Mouse (Mus musculus) heart, postnatal 0 days (tissue): ENCODE measurements around the gene AI661453.

ENCODE experiments used
- CTCF ChIP-seq: IDR thresholded peaks from 2 replicates; pipeline ENCODE4 v1.5.1; 2016; ENCODE audit warnings: antibody characterized with exemption, control low read depth, low read depth
- EP300 ChIP-seq: IDR thresholded peaks from 2 replicates; pipeline ENCODE4 v1.6.1; 2016; ENCODE audit warnings: antibody characterized with exemption, low read depth

GRCm38 (mm10) chr17:47446025-47446424 lies 9.6 kb downstream of the AI661453 start:
- TF ChIP-seq EP300 (no peak), CTCF (no peak)
